Mouse (Mus musculus) embryonic facial prominence, embryonic 12.5 days (tissue): ENCODE results near the gene Clnk. TPM values are rescaled to one million over a fixed set of nuclear protein-coding genes. Genes with fewer than 3 reads are reported as not detected.
"Not testable (repeated sequence)": the region's sequence is repeated elsewhere in the genome, so short reads cannot be mapped to it uniquely, and the experiment has no call there.

Experiments
- ATAC-seq: fragments of 200-750 bp; cut with Nextera tagmentation; 2 replicates; pipeline ENCODE4 v1.8.0; 2017; ENCODE audit not compliant: insufficient number of reproducible peaks, insufficient read depth, low FRiP score, low TSS enrichment
- H3K27ac ChIP-seq: fragments of 300-500 bp; sonication (generic); 2 replicates; pipeline ENCODE4 v1.5.1; 2016; ENCODE audit warnings: mild to moderate bottlenecking
- H3K27me3 ChIP-seq: fragments of 300-500 bp; sonication (generic); 2 replicates; pipeline ENCODE4 v1.6.1; 2016; ENCODE audit warnings: mild to moderate bottlenecking, moderate library complexity
- H3K36me3 ChIP-seq: fragments of 300-500 bp; sonication (generic); 2 replicates; pipeline ENCODE4 v1.6.1; 2016; ENCODE audit warnings: mild to moderate bottlenecking
- H3K4me1 ChIP-seq: fragments of 300-500 bp; sonication (generic); 2 replicates; pipeline ENCODE4 v1.6.1; 2016
- H3K4me2 ChIP-seq: fragments of 300-500 bp; sonication (generic); replicated peaks from 2 replicates; pipeline ENCODE4 v1.6.1; 2016; ENCODE audit warnings: mild to moderate bottlenecking, moderate library complexity
- H3K4me3 ChIP-seq: fragments of 300-500 bp; sonication (generic); 2 replicates; pipeline ENCODE4 v1.5.1; 2016; ENCODE audit warnings: mild to moderate bottlenecking
- H3K9ac ChIP-seq: fragments of 300-500 bp; sonication (generic); 2 replicates; pipeline ENCODE4 v1.6.1; 2016; ENCODE audit warnings: mild to moderate bottlenecking, moderate library complexity
- H3K9me3 ChIP-seq: fragments of 300-500 bp; sonication (generic); 2 replicates; pipeline ENCODE4 v1.6.1; 2016; ENCODE audit warnings: mild to moderate bottlenecking, moderate library complexity
- WGBS: fragments of 180-500 bp; shearing (Covaris S2); methylation state at CpG from one replicate; pipeline ENCODE4 v1.1.7; 2016; 5-methylcytosine and 5-hydroxymethylcytosine counted together
- polyA plus RNA-seq: library from polyadenylated mRNA; unstranded; fragments of >200 nt; fragmentation: Nextera tagmentation; extraction: Ambion mirVana; gene quantifications from 2 replicates; pipeline ENCODE4 v1.2.1, GENCODE M21; 2016

Gene Clnk
- 0.13 TPM in 2 replicates for polyA plus RNA-seq

DNA sequence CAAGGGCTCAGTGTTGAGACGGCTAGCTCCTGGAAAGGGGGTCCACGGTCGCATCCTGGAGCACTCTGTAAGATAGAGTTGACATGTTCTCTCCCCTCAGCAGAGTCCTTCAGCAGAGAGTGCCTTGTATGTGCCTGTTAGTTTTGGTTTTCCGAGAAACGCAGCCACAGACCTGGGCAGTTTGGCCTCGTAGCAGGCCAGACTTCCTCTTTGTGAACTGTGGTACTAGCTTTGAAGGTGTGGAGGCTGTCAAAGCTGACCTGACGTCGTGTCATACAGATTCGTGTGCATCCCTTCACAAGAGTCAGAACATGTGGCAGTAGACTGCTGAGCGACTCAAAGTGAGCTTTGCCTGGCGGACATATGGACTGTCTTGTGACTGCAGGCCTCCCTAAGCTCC is at the start of gene Clnk:
Gene Clnk, minus strand, starts transcription at position 191 of the 400 bp plus-strand sequence.
- no peak for ATAC-seq
- Histone ChIP-seq H3K36me3 (no peaks in the 10 kb centered on the region), H3K27me3 (no peaks in the 10 kb centered on the region), H3K4me1 (no peaks in the 10 kb centered on the region), H3K9me3 (no peaks in the 10 kb centered on the region), H3K9ac (no peak within 1 kb of the TSS), H3K4me2 (no peak within 1 kb of the TSS), H3K27ac (no peak within 1 kb of the TSS), H3K4me3 (no peak within 1 kb of the TSS)
- 82% methylated on average over 11 of the region's 11 CpGs for WGBS

DNA sequence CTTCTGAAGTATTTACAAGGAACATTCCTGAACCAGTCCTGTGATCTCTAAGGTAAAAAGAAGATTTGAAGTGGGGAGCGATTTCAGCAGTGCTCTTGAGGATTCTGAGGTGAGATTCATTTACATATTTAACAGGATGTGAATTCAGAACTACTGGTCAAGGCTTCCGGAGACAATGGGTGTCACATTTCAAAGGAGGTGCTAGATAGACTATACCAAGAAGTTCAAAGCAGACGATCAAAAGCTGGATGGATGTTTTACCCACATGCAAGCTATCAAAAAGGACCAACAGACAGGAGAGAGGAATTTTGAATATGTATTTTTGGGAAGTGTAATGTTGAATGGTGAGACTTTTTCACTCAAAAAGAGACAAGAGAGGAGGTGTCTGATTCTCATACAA is 28.7 kb upstream of the Clnk start:
- H3K27me3 ChIP-seq: no peaks in the 10 kb centered on the region
- no peak for ATAC-seq
- H3K9ac ChIP-seq: no peak overlapping the region
- no peaks in the 10 kb centered on the region for H3K36me3 ChIP-seq
- no peaks in the 10 kb centered on the region for H3K4me1 ChIP-seq
- no peak overlapping the region for H3K4me3 ChIP-seq
- H3K4me2 ChIP-seq: no peak overlapping the region
- 48% methylated on average over 3 of the region's 3 CpGs for WGBS
- H3K27ac ChIP-seq: no peak overlapping the region
- no peaks in the 10 kb centered on the region for H3K9me3 ChIP-seq

DNA sequence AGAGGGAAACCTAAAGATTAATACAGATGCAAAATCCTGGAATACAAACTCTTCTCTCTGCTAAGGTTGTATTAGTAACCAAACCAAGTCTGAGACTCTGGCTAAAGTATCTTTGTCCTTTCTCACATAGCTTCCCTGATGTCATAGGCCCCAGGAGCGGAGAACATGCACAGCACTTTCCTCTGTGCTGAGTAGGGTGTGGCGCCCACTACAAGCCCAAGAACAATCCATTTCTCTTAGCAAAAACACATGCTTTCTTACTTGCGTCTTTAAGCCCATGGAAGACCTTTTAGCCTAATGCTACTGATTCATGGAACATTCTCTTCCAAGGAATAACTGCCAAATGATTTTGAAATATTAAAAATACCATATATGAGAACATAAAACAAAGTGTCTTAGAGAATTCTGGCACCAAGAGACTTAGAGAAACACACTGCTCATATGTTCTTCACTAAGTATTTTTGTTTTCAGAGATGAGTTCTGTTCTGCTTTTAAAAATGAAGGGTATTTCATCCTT is 28.0 kb upstream of the Clnk start:
- H3K4me1 ChIP-seq: no peaks in the 10 kb centered on the region
- H3K4me2 ChIP-seq: no peak overlapping the region
- H3K4me3 ChIP-seq: no peak overlapping the region
- H3K27ac ChIP-seq: no peak overlapping the region
- no peak for ATAC-seq
- H3K9me3 ChIP-seq: no peaks in the 10 kb centered on the region
- no peaks in the 10 kb centered on the region for H3K27me3 ChIP-seq
- H3K9ac ChIP-seq: no peak overlapping the region
- H3K36me3 ChIP-seq: no peaks in the 10 kb centered on the region
- WGBS: 95% methylated on average over 3 of the region's 3 CpGs

DNA sequence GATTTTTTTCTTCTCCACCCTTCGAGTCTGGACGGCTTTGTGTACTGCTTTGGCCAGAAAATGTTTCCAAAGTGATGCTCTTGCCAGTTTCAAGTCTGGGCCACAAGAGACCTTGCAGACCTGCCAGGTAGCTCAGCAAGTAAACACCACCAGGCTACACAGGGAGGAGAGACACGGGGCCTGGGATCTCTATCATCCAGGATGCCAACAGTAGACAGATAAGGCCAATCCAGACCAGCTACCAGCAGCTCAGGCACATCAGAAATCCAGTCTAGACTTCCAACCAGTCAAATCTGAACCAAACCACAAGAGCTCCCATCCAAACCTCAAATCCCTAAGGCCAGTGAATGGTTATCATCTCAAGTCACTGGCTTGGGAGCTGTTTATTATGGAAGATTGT is 26.3 kb upstream of the Clnk start:
- Histone ChIP-seq H3K4me1 (no peaks in the 10 kb centered on the region), H3K27me3 (no peaks in the 10 kb centered on the region), H3K4me2 (no peak overlapping the region), H3K4me3 (no peak overlapping the region), H3K9ac (no peak overlapping the region), H3K9me3 (no peaks in the 10 kb centered on the region), H3K27ac (no peak overlapping the region), H3K36me3 (no peaks in the 10 kb centered on the region)
- 86% methylated on average over 3 of the region's 3 CpGs for WGBS
- ATAC-seq: no peak

DNA sequence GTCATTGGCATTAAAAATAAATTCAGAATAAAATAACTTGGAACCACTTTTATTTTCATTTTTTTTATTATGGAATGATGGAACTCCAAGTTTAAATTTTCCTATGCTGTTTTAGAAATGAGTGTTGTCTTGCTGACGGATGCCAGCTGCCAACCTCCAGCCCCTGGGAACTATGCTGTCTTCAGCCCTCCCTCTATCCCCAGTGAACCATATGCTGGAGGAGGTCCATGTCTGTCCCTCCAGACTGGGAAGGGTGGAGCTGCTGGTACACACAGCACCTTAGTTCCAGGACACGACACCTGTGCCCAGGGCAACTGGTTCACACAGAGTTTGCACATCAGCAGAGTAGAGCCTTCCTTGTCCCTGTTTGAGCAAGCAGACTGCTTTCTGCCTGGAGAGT is 22.4 kb upstream of the Clnk start:
- H3K27ac ChIP-seq: no peak overlapping the region
- H3K36me3 ChIP-seq: no peaks in the 10 kb centered on the region
- H3K9me3 ChIP-seq: no peaks in the 10 kb centered on the region
- WGBS: 64% methylated on average over 2 of the region's 2 CpGs
- ATAC-seq: no peak
- no peaks in the 10 kb centered on the region for H3K4me1 ChIP-seq
- H3K9ac ChIP-seq: no peak overlapping the region
- H3K4me3 ChIP-seq: no peak overlapping the region
- H3K27me3 ChIP-seq: no peaks in the 10 kb centered on the region
- no peak overlapping the region for H3K4me2 ChIP-seq

DNA sequence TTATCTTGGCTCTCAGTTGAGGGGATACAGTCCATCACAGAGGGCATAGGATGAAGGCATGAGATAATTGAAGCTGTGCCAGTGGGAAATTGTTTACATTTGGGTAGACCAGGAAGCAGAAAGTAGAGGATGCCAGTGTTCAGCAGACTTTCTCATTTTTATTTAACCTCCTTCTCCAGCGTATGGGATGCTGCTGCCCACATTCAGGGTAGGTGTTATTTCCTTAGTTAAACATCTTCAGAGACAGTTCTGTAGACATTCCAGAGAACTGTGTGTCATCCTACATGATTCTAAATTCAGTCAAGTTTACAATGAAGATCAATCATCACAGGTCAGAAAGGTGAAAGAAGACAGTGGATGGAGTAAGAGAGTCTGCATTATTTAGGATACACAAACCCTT is 12.0 kb upstream of the Clnk start:
- 97% methylated on average over 1 of the region's 1 CpGs for WGBS
- H3K4me1 ChIP-seq: no peaks in the 10 kb centered on the region
- no peak overlapping the region for H3K4me2 ChIP-seq
- no peak overlapping the region for H3K27ac ChIP-seq
- H3K9me3 ChIP-seq: no peaks in the 10 kb centered on the region
- H3K9ac ChIP-seq: no peak overlapping the region
- H3K4me3 ChIP-seq: no peak overlapping the region
- no peaks in the 10 kb centered on the region for H3K27me3 ChIP-seq
- no peaks in the 10 kb centered on the region for H3K36me3 ChIP-seq
- ATAC-seq: no peak

DNA sequence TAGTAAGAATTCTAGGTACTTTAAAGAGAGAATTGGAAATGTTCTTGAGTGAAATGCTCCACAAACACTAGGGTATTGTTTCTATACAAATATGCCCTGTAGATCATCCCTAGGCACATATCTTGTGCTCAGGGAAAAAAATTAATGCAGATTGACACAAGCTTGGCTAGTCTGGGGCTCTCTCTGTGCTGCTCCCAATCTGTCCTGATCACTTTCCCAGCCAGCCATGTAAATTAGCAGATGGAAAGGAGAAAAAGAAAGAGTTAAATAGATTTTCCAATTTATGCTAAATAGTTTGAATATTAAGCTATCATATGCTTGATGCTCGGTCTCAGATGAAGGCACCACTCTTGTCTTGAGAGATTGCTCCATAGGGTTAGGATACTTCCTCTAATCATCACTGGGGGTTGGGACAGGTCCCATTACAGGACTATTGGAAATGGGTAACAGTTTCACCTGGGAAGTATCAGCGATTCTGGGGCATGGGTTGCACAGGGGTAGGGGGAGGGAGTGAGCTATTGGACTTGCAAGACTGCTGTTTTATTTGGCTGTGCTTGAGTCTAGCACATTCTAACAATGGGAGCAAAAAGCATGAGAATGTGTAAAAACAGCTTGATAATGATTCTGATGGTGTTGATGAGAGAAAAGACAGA is 10.1 kb upstream of the Clnk start:
- Histone ChIP-seq H3K4me2 (no peak overlapping the region), H3K36me3 (no peaks in the 10 kb centered on the region), H3K4me3 (no peak overlapping the region), H3K27me3 (no peaks in the 10 kb centered on the region), H3K4me1 (no peaks in the 10 kb centered on the region), H3K9ac (no peak overlapping the region), H3K27ac (no peak overlapping the region), H3K9me3 (no peaks in the 10 kb centered on the region)
- WGBS: 84% methylated on average over 2 of the region's 2 CpGs
- ATAC-seq: no peak

DNA sequence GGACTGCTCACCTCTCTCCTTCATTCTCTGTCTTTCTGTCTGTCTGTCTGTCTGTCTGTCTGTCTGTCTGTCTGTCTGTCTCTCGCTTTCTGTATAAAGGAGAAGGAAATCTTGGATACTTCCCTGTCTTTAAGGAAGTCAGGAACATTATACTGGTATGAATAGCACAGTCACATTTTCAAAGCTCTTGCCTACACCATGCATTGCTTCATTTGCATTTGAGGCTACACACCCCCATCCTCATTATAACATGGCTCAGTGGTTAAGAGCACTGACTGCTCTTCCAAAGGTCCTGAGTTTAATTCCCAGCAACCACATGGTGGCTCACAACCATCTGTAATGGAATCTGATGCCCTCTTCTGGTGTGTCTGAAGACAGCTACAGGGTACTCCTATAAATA is 6.0 kb upstream of the Clnk start:
- H3K36me3 ChIP-seq, H3K9ac ChIP-seq, H3K4me2 ChIP-seq, H3K9me3 ChIP-seq, H3K4me3 ChIP-seq, H3K27ac ChIP-seq, H3K4me1 ChIP-seq, H3K27me3 ChIP-seq, ATAC-seq: not testable (repeated sequence)
- WGBS: 100% methylated on average over 1 of the region's 1 CpGs

DNA sequence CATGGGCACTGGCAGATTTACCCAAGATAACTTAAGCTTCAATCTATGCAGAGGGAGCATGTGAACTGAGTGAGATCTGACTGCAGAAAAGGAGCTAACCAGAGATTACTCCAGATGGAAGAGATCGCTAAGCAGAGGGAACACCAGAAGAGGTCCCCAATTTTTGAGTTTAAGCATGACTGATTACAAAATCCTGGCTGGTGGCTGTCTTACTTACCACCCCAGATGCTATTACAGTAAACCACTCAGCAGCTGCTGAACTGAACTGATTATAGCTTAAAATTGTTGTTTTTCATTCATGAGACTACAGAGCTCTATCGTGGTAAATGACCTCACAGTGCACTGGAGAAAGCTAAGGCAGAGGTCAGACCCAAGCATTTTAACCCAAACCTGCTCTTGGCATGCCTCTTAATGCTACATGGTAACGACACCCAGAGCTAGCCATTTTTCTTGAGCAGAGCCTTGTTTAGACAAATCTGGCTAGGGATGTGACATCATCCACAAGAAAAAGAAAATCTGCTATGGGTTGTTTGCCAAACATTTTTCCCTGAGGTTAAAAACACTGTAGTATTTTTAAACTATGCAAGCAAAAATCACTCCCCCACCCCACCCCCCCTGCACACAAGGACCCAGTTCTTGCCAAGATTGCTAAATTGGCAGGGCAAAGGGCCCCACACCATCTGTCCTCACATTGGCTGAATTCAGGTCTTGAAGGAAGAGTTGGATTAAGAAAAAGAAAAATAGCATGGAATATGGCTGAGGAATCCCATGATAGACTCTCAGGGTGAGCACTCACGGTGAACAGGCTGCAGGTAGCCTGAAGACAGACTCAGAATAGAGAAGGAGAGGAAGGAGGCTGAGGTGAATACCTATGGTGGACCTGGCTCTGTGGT is 5.4 kb upstream of the Clnk start:
- Histone ChIP-seq H3K4me2 (no peak overlapping the region), H3K36me3 (no peaks in the 10 kb centered on the region), H3K4me1 (no peaks in the 10 kb centered on the region), H3K27ac (no peak overlapping the region), H3K27me3 (no peaks in the 10 kb centered on the region), H3K9me3 (no peaks in the 10 kb centered on the region), H3K4me3 (no peak overlapping the region), H3K9ac (no peak overlapping the region)
- no peak for ATAC-seq
- 55% methylated on average over 4 of the region's 4 CpGs for WGBS

DNA sequence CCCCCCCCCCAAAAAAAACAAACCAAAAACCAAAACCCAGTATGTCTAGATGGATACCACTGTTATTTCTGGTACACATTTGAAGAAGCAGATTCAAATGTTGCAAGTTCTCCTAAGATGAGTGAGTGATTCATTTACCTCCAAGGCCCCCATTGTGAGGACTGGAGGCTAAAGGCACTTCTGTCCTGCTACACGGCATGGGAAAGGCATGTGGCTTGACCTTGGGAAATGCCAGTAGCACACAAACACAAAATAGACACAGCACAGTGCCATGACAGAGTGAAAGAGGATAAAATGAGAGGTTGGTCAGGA is 4.8 kb upstream of the Clnk start:
- Histone ChIP-seq H3K4me1 (no peaks in the 10 kb centered on the region), H3K36me3 (no peaks in the 10 kb centered on the region), H3K27me3 (no peaks in the 10 kb centered on the region), H3K4me2 (no peak overlapping the region), H3K9ac (no peak overlapping the region), H3K27ac (no peak overlapping the region), H3K4me3 (no peak overlapping the region), H3K9me3 (no peaks in the 10 kb centered on the region)
- no peak for ATAC-seq
- WGBS: 58% methylated on average over 1 of the region's 1 CpGs

DNA sequence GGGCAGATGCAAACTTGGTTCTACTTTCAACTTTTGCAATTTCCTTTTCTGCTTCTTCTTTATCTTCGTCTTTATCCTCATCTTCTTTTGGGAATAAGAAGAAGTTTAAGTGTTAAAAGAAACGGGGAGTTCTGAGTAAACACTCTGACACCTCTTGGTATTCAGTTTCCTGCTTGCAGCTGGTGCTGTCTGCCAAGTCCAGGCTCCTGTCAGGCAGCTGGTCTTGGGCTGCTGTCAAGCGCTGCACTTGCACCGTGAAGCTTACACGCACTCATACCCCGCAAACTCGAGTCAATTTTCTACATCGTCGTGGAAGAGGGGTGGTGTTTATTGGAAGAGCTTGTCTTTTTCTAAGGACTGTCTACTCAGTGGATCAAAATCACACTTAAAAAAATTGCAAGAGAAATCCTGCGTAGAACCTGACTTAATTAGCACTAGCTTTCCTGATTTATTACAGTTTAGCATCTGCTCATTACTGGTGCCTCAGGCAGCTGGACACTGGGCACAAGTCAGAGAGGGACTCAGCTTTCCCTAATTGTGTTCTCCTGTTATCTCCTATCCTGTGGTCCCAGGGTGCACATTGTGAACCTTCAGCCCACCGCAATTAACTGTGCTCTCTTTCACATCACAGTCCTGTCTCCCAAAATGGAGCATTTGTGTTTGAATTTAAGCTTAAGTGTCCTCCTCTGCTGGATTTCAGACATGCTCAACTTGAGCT is 3.5 kb upstream of the Clnk start:
- no peak for ATAC-seq
- H3K36me3 ChIP-seq: no peaks in the 10 kb centered on the region
- no peak overlapping the region for H3K4me2 ChIP-seq
- no peak overlapping the region for H3K9ac ChIP-seq
- no peaks in the 10 kb centered on the region for H3K4me1 ChIP-seq
- H3K9me3 ChIP-seq: no peaks in the 10 kb centered on the region
- no peak overlapping the region for H3K4me3 ChIP-seq
- H3K27ac ChIP-seq: no peak overlapping the region
- H3K27me3 ChIP-seq: no peaks in the 10 kb centered on the region
- WGBS: 54% methylated on average over 11 of the region's 11 CpGs

DNA sequence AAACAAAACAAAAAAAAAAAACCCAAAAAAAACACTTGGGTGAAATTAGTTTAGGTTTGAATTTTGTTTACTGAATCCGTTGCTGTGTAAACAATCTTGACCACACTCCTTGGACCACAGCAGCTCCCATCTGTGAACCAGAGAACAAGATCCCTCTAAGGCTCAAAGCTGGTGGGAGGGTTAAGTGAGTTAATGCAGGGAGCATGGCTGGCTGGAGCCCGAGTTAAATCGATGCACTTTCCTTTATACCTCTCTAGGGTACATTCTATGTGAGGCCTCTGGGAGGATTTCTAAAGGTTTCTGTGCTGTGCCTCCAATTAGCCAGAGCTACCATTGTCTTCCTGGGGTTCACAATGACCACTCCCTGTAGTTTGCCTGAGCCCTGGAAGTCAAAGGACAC is 1.2 kb downstream of the Clnk start:
- no peak for ATAC-seq
- H3K9ac ChIP-seq: no peak overlapping the region
- WGBS: 29% methylated on average over 3 of the region's 3 CpGs

More for the DNA sequence above, 1.2 kb downstream of the Clnk start:
- Histone ChIP-seq H3K36me3 (no peaks in the 10 kb centered on the region), H3K4me3 (no peak overlapping the region), H3K27ac (no peak overlapping the region), H3K4me2 (no peak overlapping the region), H3K9me3 (no peaks in the 10 kb centered on the region), H3K4me1 (no peaks in the 10 kb centered on the region), H3K27me3 (no peaks in the 10 kb centered on the region)
